Mouse (Mus musculus): ENCODE measurements around the gene Gm6583. TPM values are rescaled to one million over a fixed set of nuclear protein-coding genes. Genes with fewer than 3 reads are reported as not detected.

Gene Gm6583
- polyA plus RNA-seq, 1 experiment from 2014 or later, result 0.28 TPM

GRCm38 (mm10) chr5:112342463-112343204 lies 13.2 kb downstream of the Gm6583 start, which contains the start of the genes Srrd and Hps4:
Srrd (minus strand) TSS chr5:112343040.
Hps4 (plus strand) TSS chr5:112343083.
- H3K36me3 ChIP-seq, result peaks cover 35% of the 10 kb centered on the region
- peaks cover 38% of the 10 kb centered on the region for H3K4me1 ChIP-seq
- H3K27ac ChIP-seq, result no peak within 1 kb of the TSS
- H3K4me2 ChIP-seq (replicated peaks), result peak within 1 kb of the TSS; percentile 75
- peak within 1 kb of the TSS; percentile 88 for H3K4me3 ChIP-seq
- H3K9me3 ChIP-seq, result no peaks in the 10 kb centered on the region
- peak within 1 kb of the TSS; percentile 82 for H3K9ac ChIP-seq
- peak; percentile 73 for ATAC-seq (ENCODE audit: low FRiP score, low read depth)
- WGBS, result 1% methylated on average over 64 of the region's 64 CpGs
- H3K27me3 ChIP-seq (replicated peaks), result no peaks in the 10 kb centered on the region

DNA sequence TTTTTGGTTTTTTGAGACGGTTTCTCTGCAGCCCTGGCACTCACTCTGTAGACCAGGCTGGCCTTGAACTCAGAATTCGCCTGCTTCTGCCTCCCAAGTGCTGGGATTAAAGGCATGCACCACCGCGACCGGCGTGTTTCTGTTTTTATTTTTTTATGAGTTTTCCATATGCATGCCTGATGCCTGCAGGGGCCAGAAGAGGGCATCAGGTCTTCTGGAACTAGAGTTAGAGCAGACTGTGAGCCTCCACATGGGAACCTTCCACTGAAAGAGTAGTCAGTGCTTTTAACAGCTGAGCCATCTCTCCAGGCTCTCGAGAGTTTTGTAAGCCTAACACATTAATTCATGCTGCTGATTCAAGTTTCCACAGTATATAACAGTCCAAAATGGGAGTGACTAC lies 16.6 kb downstream of the Gm6583 start:
- Histone ChIP-seq H3K27ac (no peak overlapping the region), H3K27me3 (replicated peaks) (no peaks in the 10 kb centered on the region), H3K4me2 (replicated peaks) (no peak overlapping the region), H3K4me1 (peaks cover 20% of the 10 kb centered on the region), H3K4me3 (no peak overlapping the region), H3K36me3 (peaks cover 57% of the 10 kb centered on the region), H3K9ac (no peak overlapping the region), H3K9me3 (no peaks in the 10 kb centered on the region)
- no peak for ATAC-seq (ENCODE audit: low FRiP score, low read depth)
- WGBS, result 79% methylated on average over 7 of the region's 7 CpGs

- no peak for ATAC-seq (ENCODE audit: low FRiP score, low read depth)
- H3K27ac ChIP-seq, result no peak overlapping the region
- H3K4me2 ChIP-seq (replicated peaks), result no peak overlapping the region
- no peak overlapping the region for H3K4me3 ChIP-seq
- no peaks in the 10 kb centered on the region for H3K27me3 ChIP-seq (replicated peaks)
- no peaks in the 10 kb centered on the region for H3K9me3 ChIP-seq
- no peak overlapping the region for H3K9ac ChIP-seq
- peaks cover 6% of the 10 kb centered on the region for H3K4me1 ChIP-seq
- peaks cover 79% of the 10 kb centered on the region for H3K36me3 ChIP-seq
- WGBS, result 94% methylated on average over 22 of the region's 22 CpGs
Measured at GRCm38 (mm10) chr5:112337004-112337403, 18.8 kb downstream of the Gm6583 start.

GRCm38 (mm10) chr5:112335473-112335872 lies 20.4 kb downstream of the Gm6583 start:
- no peak overlapping the region for H3K9ac ChIP-seq
- ATAC-seq (ENCODE audit: low FRiP score, low read depth), result peak; percentile 44; the same call in 1 of the 2 replicates
- H3K4me1 ChIP-seq, result no peaks in the 10 kb centered on the region
- no peaks in the 10 kb centered on the region for H3K9me3 ChIP-seq
- H3K27ac ChIP-seq, result no peak overlapping the region
- peaks cover 90% of the 10 kb centered on the region for H3K36me3 ChIP-seq
- no peak overlapping the region for H3K4me3 ChIP-seq
- H3K27me3 ChIP-seq (replicated peaks), result no peaks in the 10 kb centered on the region
- no peak overlapping the region for H3K4me2 ChIP-seq (replicated peaks)
- WGBS, result 40% methylated on average over 2 of the region's 2 CpGs

DNA sequence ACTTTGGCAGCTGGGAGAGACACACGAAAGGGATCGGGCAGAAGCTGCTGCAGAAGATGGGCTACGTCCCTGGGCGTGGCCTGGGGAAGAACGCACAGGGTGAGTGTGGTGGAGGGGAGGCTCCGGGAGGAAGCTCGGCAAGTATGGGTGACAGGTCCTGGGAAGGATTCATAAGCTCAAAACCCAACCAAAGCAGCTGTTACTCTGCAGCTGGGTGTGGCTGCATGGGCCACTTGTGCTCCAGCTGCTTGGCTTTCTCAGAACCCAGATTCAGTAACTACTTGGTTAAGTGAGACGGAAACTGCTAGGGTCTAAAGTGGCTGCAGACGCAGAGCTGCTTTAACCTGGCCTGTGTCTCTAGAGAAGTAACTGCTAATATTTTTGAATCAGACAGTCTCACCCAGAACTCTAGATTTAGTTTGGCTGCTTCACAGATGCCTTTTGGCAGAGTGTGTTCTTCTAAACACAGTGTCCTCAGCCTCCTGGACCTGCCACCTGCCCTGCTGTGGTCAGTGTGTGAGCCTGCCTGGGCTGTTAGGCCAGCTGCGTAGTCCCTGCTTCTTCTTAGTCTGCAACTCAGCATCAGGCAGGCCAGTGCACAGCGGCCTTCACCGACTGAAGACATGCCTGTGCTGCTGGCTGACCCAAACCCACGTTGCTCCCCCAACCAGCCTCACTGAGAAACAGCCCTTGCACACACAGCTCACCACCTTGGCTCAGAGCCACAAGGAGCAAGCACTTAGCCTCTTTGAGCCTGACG lies 25.8 kb downstream of the Gm6583 start:
- Histone ChIP-seq H3K27ac (no peak overlapping the region), H3K4me3 (no peak overlapping the region), H3K9me3 (no peaks in the 10 kb centered on the region), H3K36me3 (peaks cover 70% of the 10 kb centered on the region), H3K4me1 (peaks cover 22% of the 10 kb centered on the region), H3K4me2 (replicated peaks) (no peak overlapping the region), H3K9ac (no peak overlapping the region), H3K27me3 (replicated peaks) (no peaks in the 10 kb centered on the region)
- WGBS, result 93% methylated on average over 14 of the region's 14 CpGs
- no peak for ATAC-seq (ENCODE audit: low FRiP score, low read depth)

DNA sequence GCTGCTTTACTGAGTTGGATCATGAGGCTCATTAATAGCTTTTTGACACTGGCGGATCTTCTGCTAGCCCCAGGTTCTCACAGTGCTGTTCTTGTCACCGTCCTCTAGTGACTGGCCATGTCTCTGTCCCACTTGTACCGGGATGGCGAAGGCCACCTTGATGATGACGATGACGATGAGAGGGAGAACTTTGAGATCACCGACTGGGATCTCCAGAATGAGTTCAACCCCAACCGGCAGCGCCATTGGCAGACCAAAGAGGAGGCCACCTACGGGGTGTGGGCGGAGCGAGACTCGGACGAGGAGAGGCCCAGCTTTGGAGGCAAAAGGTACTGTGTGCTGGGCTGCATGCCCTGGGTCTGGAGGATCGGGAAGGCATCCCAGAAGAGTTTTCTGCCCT lies 28.0 kb downstream of the Gm6583 start:
- H3K4me3 ChIP-seq, result no peak overlapping the region
- ATAC-seq (ENCODE audit: low FRiP score, low read depth), result no peak
- no peaks in the 10 kb centered on the region for H3K27me3 ChIP-seq (replicated peaks)
- no peak overlapping the region for H3K4me2 ChIP-seq (replicated peaks)
- peaks cover 48% of the 10 kb centered on the region for H3K36me3 ChIP-seq
- no peak overlapping the region for H3K27ac ChIP-seq
- peak overlapping the region; percentile 8; the same call in 1 of the 2 replicates for H3K9ac ChIP-seq
- peaks cover 27% of the 10 kb centered on the region for H3K4me1 ChIP-seq
- no peaks in the 10 kb centered on the region for H3K9me3 ChIP-seq
- 93% methylated on average over 15 of the region's 15 CpGs for WGBS

- WGBS, result 2% methylated on average over 32 of the region's 33 CpGs
- no peaks in the 10 kb centered on the region for H3K9me3 ChIP-seq
- H3K4me1 ChIP-seq, result peaks cover 27% of the 10 kb centered on the region
- H3K9ac ChIP-seq, result peak overlapping the region; percentile 82
- ATAC-seq (ENCODE audit: low FRiP score, low read depth), result no peak; the same call in 1 of the 2 replicates
- no peaks in the 10 kb centered on the region for H3K27me3 ChIP-seq (replicated peaks)
- H3K27ac ChIP-seq, result no peak overlapping the region
- H3K36me3 ChIP-seq, result peaks cover 35% of the 10 kb centered on the region
- H3K4me3 ChIP-seq, result peak overlapping the region; percentile 97
- H3K4me2 ChIP-seq (replicated peaks), result peak overlapping the region; percentile 80
Measured at GRCm38 (mm10) chr5:112326446-112327009, 29.3 kb downstream of the Gm6583 start.

GRCm38 (mm10) chr5:112325546-112326445 lies 30.0 kb downstream of the Gm6583 start, which contains the start of gene Tfip11:
Tfip11 (plus strand) TSS chr5:112326358.
- Histone ChIP-seq H3K36me3 (peaks cover 28% of the 10 kb centered on the region), H3K4me3 (peak within 1 kb of the TSS; percentile 97), H3K27ac (peak within 1 kb of the TSS; percentile 62; the same call in 1 of the 2 replicates), H3K4me2 (replicated peaks) (peak within 1 kb of the TSS; percentile 80), H3K4me1 (peaks cover 27% of the 10 kb centered on the region), H3K27me3 (replicated peaks) (no peaks in the 10 kb centered on the region), H3K9ac (peak within 1 kb of the TSS; percentile 82), H3K9me3 (no peaks in the 10 kb centered on the region)
- ATAC-seq (ENCODE audit: low FRiP score, low read depth), result peak; percentile 85
- 10% methylated on average over 48 of the region's 48 CpGs for WGBS

DNA sequence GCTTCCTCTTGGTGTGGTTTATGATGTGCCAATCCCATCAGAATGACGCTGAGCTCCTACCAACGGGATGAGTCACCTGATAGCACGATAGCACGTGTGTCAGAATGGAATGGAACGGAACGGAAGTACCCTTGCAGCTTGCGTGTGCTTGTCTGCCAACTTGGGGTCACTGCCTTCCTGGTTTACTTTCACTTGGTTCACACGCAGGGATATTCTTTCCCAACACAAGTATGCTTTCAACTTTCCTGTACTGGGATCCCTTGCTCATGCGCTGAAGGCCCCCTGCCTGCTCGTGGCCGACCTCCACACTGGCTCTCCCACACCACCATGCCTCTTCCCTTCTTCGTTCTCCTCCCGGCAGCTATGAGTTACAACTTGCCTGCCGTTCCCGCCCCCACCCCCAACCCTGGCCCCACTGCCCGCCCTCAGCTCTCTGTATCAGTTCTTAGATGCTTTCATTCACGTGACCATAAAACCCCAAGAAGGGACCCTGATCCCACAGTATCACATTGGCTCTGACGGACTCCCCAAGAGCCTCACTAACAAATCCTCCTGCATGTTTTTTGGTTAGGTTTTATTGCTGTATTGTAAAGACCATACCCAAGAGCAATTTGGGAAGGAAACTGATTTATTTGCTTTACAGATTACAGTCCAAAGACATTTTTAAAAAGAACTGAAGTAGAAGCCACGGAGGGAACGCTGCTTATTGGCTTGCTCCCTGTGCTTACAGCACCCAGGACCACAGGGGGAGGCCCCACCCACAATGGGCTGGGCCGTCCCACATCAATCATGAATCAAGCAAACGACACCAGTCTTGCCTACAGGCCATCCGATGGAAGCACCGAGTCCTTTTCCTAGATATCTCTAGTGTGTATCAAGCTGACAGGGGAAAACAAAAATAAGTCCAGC lies 30.9 kb downstream of the Gm6583 start:
- H3K4me2 ChIP-seq (replicated peaks), result peak overlapping the region; percentile 80
- H3K4me1 ChIP-seq, result peaks cover 27% of the 10 kb centered on the region
- no peak overlapping the region for H3K4me3 ChIP-seq
- no peaks in the 10 kb centered on the region for H3K9me3 ChIP-seq
- ATAC-seq (ENCODE audit: low FRiP score, low read depth), result peak; percentile 60; the same call in 1 of the 2 replicates
- H3K27me3 ChIP-seq (replicated peaks), result no peaks in the 10 kb centered on the region
- no peak overlapping the region for H3K27ac ChIP-seq
- no peak overlapping the region for H3K9ac ChIP-seq
- 27% methylated on average over 24 of the region's 24 CpGs for whole genome bisulfite sequencing
- peaks cover 19% of the 10 kb centered on the region for H3K36me3 ChIP-seq

DNA sequence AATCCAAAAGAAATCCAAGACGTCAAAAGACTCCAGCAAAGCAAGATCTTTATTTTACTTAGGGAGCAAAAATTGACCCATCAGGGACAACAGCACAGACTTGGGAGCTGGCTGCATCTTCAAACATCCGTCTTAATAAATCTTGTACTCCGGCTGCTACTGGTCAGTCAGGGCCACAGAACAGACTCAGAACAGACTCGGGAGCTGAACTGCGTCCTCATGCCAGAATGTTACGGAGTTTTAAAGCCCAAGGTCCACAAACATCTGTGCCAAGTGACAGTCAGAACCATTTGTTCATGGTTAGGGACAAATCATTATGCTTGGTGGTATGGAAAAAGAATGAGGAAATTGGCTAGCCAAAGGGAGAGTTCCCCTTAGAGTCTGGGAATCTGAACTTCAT lies 32.6 kb downstream of the Gm6583 start:
- no peak overlapping the region for H3K4me2 ChIP-seq (replicated peaks)
- H3K27me3 ChIP-seq (replicated peaks), result no peaks in the 10 kb centered on the region
- no peaks in the 10 kb centered on the region for H3K9me3 ChIP-seq
- 0 out of 2 replicates have a peak, but pooled peaks cover 6% of the 10 kb centered on the region for H3K36me3 ChIP-seq
- no peak overlapping the region for H3K9ac ChIP-seq
- no peak overlapping the region for H3K27ac ChIP-seq
- peaks cover 27% of the 10 kb centered on the region for H3K4me1 ChIP-seq
- ATAC-seq (ENCODE audit: low FRiP score, low read depth), result no peak
- no peak overlapping the region for H3K4me3 ChIP-seq
- WGBS, result 90% methylated on average over 6 of the region's 6 CpGs

DNA sequence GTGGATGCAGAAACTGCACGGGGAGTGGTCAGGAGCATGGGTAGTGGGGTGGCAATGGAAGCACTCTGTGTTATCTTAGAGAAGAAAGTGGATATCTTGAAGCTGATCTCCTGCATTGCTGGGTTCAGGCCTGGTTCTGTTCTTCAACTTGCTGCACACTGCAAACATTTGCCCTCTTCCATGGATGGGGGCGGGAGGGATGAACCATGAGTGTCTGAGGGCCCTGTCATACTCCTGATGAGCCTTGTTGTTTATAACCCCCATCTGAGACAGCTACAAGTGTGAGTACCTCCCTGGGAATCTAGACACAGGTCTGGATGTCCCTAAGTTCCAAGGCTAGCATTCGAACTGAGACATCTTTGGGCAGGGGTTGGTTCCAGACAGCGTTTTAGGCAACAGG lies 34.5 kb downstream of the Gm6583 start:
- peaks cover 17% of the 10 kb centered on the region for H3K4me1 ChIP-seq
- no peak overlapping the region for H3K4me3 ChIP-seq
- no peak for ATAC-seq (ENCODE audit: low FRiP score, low read depth)
- WGBS, result 81% methylated on average over 4 of the region's 4 CpGs
- H3K27ac ChIP-seq, result no peak overlapping the region
- no peak overlapping the region for H3K9ac ChIP-seq
- no peaks in the 10 kb centered on the region for H3K27me3 ChIP-seq (replicated peaks)
- H3K36me3 ChIP-seq, result no peaks in the 10 kb centered on the region
- H3K9me3 ChIP-seq, result no peaks in the 10 kb centered on the region
- no peak overlapping the region for H3K4me2 ChIP-seq (replicated peaks)
